Mouse (Mus musculus) embryonic stem cell, embryonic (primary cell): ENCODE data around the gene Fads1.

ENCODE experiments used
- CTCF ChIA-PET, 4 experiments: fragments of 300-600 bp in 2 of 4; fragments of 350-600 bp in 2 of 4; sonication (Branson Sonifier 250); formaldehyde crosslinking; loops; one replicate each; lab custom pipeline; 2022; ENCODE audit warnings: inconsistent platforms in 2 of 4; lab: Charles Lee
- POLR2A ChIA-PET, 4 experiments: fragments of 300-600 bp in 2 of 4; fragments of 350-600 bp in 2 of 4; sonication (Branson Sonifier 250); formaldehyde crosslinking; loops; one replicate each; lab custom pipeline; 2022; ENCODE audit warnings: antibody characterized with exemption in 4 of 4, inconsistent platforms in 1 of 4; lab: Charles Lee

Gene Fads1

GRCm38 (mm10) chr19:10216101-10216500 is 33.4 kb downstream of the Fads1 start:
- ChIA-PET POLR2A (interaction anchor here (0.5 to 9.1 kb wide), 21 partner anchors 10 to 679 kb away, joined by 3 to 60 read pairs (median 5); partner anchors contain the start of genes Fads1 (in 2 of the 4), Fen1 (in 2 of the 4) and Tmem258 (in 2 of the 4)), CTCF (interaction anchor here in 3 of 4 experiments (0.5 to 2.1 kb wide), 19 partner anchors 8 to 340 kb away, joined by 3 to 11 read pairs (median 3); partner anchors contain the start of genes Fads1 (in 2 of the 3), Cpsf7 (in 1 of the 3), Fen1 (in 1 of the 3) and Tmem258 (in 1 of the 3))

GRCm38 (mm10) chr19:10219108-10219507 is 36.4 kb downstream of the Fads1 start:
- CTCF ChIA-PET, result interaction anchor here (0.5 to 4.8 kb wide), 65 partner anchors 8 to 312 kb away, joined by 3 to 47 read pairs (median 4); partner anchors contain the start of genes Fads1 (in 2 of the 4), Fen1 (in 2 of the 4), Tmem258 (in 2 of the 4) and Lrrc10b (in 1 of the 4)
- POLR2A ChIA-PET, result interaction anchor here (0.6 to 9.1 kb wide), 16 partner anchors 10 to 1172 kb away, joined by 3 to 60 read pairs (median 4); partner anchors contain the start of genes Tmem258 (in 2 of the 4), Fads1 (in 1 of the 4) and Fen1 (in 1 of the 4)

GRCm38 (mm10) chr19:10219593-10219992 is 36.9 kb downstream of the Fads1 start:
- ChIA-PET POLR2A (interaction anchor here (0.6 to 9.1 kb wide), 17 partner anchors 10 to 1173 kb away, joined by 3 to 60 read pairs (median 3); partner anchors contain the start of genes Tmem258 (in 2 of the 4), Fads1 (in 1 of the 4) and Fen1 (in 1 of the 4)), CTCF (interaction anchor here (0.5 to 4.8 kb wide), 64 partner anchors 8 to 312 kb away, joined by 3 to 47 read pairs (median 4); partner anchors contain the start of genes Fads1 (in 2 of the 4), Fen1 (in 2 of the 4), Tmem258 (in 2 of the 4) and Lrrc10b (in 1 of the 4))

- ChIA-PET CTCF (interaction anchor here (0.6 to 4.8 kb wide), 10 partner anchors 12 to 322 kb away, joined by 3 to 47 read pairs (median 5); partner anchors contain the start of gene Incenp (in 1 of the 4)), POLR2A (interaction anchor here in 3 of 4 experiments (0.6 to 9.1 kb wide), 8 partner anchors 8 to 331 kb away, joined by 3 to 60 read pairs (median 4); partner anchors contain the start of genes Fen1 (in 1 of the 3) and Tmem258 (in 1 of the 3))
Observed at GRCm38 (mm10) chr19:10221585-10221984, 38.9 kb downstream of the Fads1 start.

GRCm38 (mm10) chr19:10222656-10223055 is 40.0 kb downstream of the Fads1 start:
- ChIA-PET CTCF (interaction anchor here (0.6 to 4.8 kb wide), 21 partner anchors 9 to 324 kb away, joined by 3 to 47 read pairs (median 3); partner anchors contain the start of genes Fads1 (in 1 of the 4) and Incenp (in 1 of the 4)), POLR2A (interaction anchor here in 3 of 4 experiments (0.5 to 9.1 kb wide), 17 partner anchors 9 to 1149 kb away, joined by 3 to 60 read pairs (median 4); partner anchors contain the start of genes Fads1 (in 1 of the 3), Fen1 (in 1 of the 3) and Tmem258 (in 1 of the 3))

GRCm38 (mm10) chr19:10223561-10223960 is 40.9 kb downstream of the Fads1 start:
- ChIA-PET POLR2A (interaction anchor here in 2 of 4 experiments (0.7 to 1.8 kb wide), 6 partner anchors 10 to 46 kb away, joined by 3 to 7 read pairs (median 5); partner anchors contain the start of gene Fads1 (in 1 of the 2)), CTCF (interaction anchor here in 2 of 4 experiments (0.6 to 4.8 kb wide), 7 partner anchors 8 to 315 kb away, joined by 3 to 47 read pairs (median 4); partner anchors contain the start of gene Fads1 (in 1 of the 2))

- CTCF ChIA-PET, result interaction anchor here (0.6 to 1.5 kb wide), 7 partner anchors 10 to 250 kb away, joined by 3 to 5 read pairs (median 3); partner anchors contain the start of genes Myrf (in 1 of the 4) and Tmem258 (in 1 of the 4)
- POLR2A ChIA-PET, result interaction anchor here in 3 of 4 experiments (0.5 to 1.0 kb wide), 9 partner anchors 8 to 1776 kb away, joined by 3 to 7 read pairs (median 4); partner anchors contain the start of gene Fads1 (in 1 of the 3)
Observed at GRCm38 (mm10) chr19:10224637-10225453, 42.2 kb downstream of the Fads1 start.

- ChIA-PET CTCF (interaction anchor here in 2 of 4 experiments (0.7 to 1.0 kb wide), 2 partner anchors 15 to 27 kb away, joined by 3 to 8 read pairs; no protein-coding TSS in a partner anchor), POLR2A (interaction anchor here in 1 of 4 experiments (2.1 kb wide), 1 partner anchor 11 kb away, joined by 6 read pairs; no protein-coding TSS in a partner anchor)
Observed at GRCm38 (mm10) chr19:10225767-10226166, 43.1 kb downstream of the Fads1 start.

- ChIA-PET CTCF (interaction anchor here in 3 of 4 experiments (1.2 to 1.8 kb wide), 4 partner anchors 12 to 13 kb away, joined by 4 to 7 read pairs (median 6); no protein-coding TSS in a partner anchor), POLR2A (interaction anchor here in 2 of 4 experiments (0.5 to 2.4 kb wide), 5 partner anchors 9 to 231 kb away, joined by 3 to 10 read pairs (median 3); no protein-coding TSS in a partner anchor)
Observed at GRCm38 (mm10) chr19:10231016-10231415, 48.3 kb downstream of the Fads1 start.

GRCm38 (mm10) chr19:10231871-10232270 is 49.2 kb downstream of the Fads1 start:
- CTCF ChIA-PET, result interaction anchor here (0.7 to 1.8 kb wide), 8 partner anchors 9 to 36 kb away, joined by 3 to 7 read pairs (median 4); partner anchors contain the start of gene Myrf (in 1 of the 4)
- POLR2A ChIA-PET, result interaction anchor here in 3 of 4 experiments (0.5 to 2.6 kb wide), 10 partner anchors 10 to 239 kb away, joined by 3 to 12 read pairs (median 3); partner anchors contain the start of gene Fads1 (in 2 of the 3)

- ChIA-PET POLR2A (interaction anchor here in 3 of 4 experiments (0.9 to 2.6 kb wide), 11 partner anchors 8 to 239 kb away, joined by 3 to 12 read pairs (median 4); partner anchors contain the start of genes Fads1 (in 1 of the 3), Fen1 (in 1 of the 3) and Tmem258 (in 1 of the 3)), CTCF (interaction anchor here in 3 of 4 experiments (0.6 to 2.4 kb wide), 12 partner anchors 9 to 288 kb away, joined by 3 to 17 read pairs (median 4); no protein-coding TSS in a partner anchor)
Observed at GRCm38 (mm10) chr19:10232327-10233017, 49.8 kb downstream of the Fads1 start.

- ChIA-PET CTCF (interaction anchor here in 3 of 4 experiments (0.5 to 1.2 kb wide), 11 partner anchors 12 to 249 kb away, joined by 3 to 6 read pairs (median 3); no protein-coding TSS in a partner anchor), POLR2A (interaction anchor here in 1 of 4 experiments (0.7 to 0.9 kb wide), 2 partner anchors 34 to 39 kb away, joined by 3 read pairs; no protein-coding TSS in a partner anchor)
Observed at GRCm38 (mm10) chr19:10235784-10236565, 53.3 kb downstream of the Fads1 start.

- ChIA-PET POLR2A (no interaction called here), CTCF (interaction anchor here in 2 of 4 experiments (1.5 to 1.8 kb wide), 2 partner anchors 19 kb away, joined by 6 to 10 read pairs; no protein-coding TSS in a partner anchor)
Observed at GRCm38 (mm10) chr19:10238477-10238876, 55.8 kb downstream of the Fads1 start.

- CTCF ChIA-PET, result interaction anchor here in 3 of 4 experiments (0.5 to 1.8 kb wide), 8 partner anchors 12 to 1035 kb away, joined by 3 to 10 read pairs (median 4); no protein-coding TSS in a partner anchor
- POLR2A ChIA-PET, result interaction anchor here in 3 of 4 experiments (0.7 to 1.6 kb wide), 4 partner anchors 13 to 367 kb away, joined by 3 to 9 read pairs (median 3); no protein-coding TSS in a partner anchor
Observed at GRCm38 (mm10) chr19:10239419-10239818, 56.7 kb downstream of the Fads1 start.
